Mouse (Mus musculus) lung, adult 18-20 months (tissue): ENCODE results near the gene Cops7a.

Experiments used
- DNase-seq, 2 experiments: peaks; one replicate each; pipeline ENCODE4 v3.0.0; 2022; ENCODE audit warnings: mixed read lengths in 2 of 2

Gene Cops7a

GRCm38 (mm10) chr6:124965088-124965719 is at the start of gene Cops7a:
Gene Cops7a, minus strand, starts transcription at chr6:124965538.
- DNase-seq, result peak; percentile 95 to 97

GRCm38 (mm10) chr6:125009181-125010073 is 44.1 kb upstream of the Cops7a start:
- peak; percentile 81 to 87 for DNase-seq

GRCm38 (mm10) chr6:125009129-125009180 is 43.6 kb upstream of the Cops7a start, which contains the start of gene Zfp384:
Gene Zfp384, plus strand, starts transcription at chr6:125009145.
- DNase-seq, result no peak

- DNase-seq, result peak; percentile 99
Measured at GRCm38 (mm10) chr6:125008586-125009128, 43.3 kb upstream of the Cops7a start.

- DNase-seq, result no peak
Measured at GRCm38 (mm10) chr6:125008060-125008459, 42.7 kb upstream of the Cops7a start.

GRCm38 (mm10) chr6:125005086-125005485 is 39.7 kb upstream of the Cops7a start:
- DNase-seq, result no peak

GRCm38 (mm10) chr6:125003706-125004105 is 38.4 kb upstream of the Cops7a start:
- no peak for DNase-seq

- no peak for DNase-seq
Measured at GRCm38 (mm10) chr6:124999546-124999945, 34.2 kb upstream of the Cops7a start.

GRCm38 (mm10) chr6:124999091-124999490 is 33.8 kb upstream of the Cops7a start:
- no peak for DNase-seq

- no peak for DNase-seq
Measured at GRCm38 (mm10) chr6:124998066-124998465, 32.7 kb upstream of the Cops7a start.

- peak; percentile 68 for DNase-seq
Measured at GRCm38 (mm10) chr6:124996551-124997501, 31.5 kb upstream of the Cops7a start, which contains the start of gene Pianp. Gene Pianp, plus strand, starts transcription at chr6:124996694.

GRCm38 (mm10) chr6:124995831-124996403 is 30.6 kb upstream of the Cops7a start:
- no peak for DNase-seq

GRCm38 (mm10) chr6:124995246-124995645 is 29.9 kb upstream of the Cops7a start:
- no peak for DNase-seq

GRCm38 (mm10) chr6:124993876-124994275 is 28.5 kb upstream of the Cops7a start:
- DNase-seq, result no peak

GRCm38 (mm10) chr6:124993365-124993764 is 28.0 kb upstream of the Cops7a start:
- peak in 1 of 2 experiments; percentile 13 for DNase-seq

GRCm38 (mm10) chr6:124992241-124992640 is 26.9 kb upstream of the Cops7a start:
- DNase-seq, result no peak

GRCm38 (mm10) chr6:124967766-124968165 is 2.4 kb upstream of the Cops7a start:
- peak; percentile 25 to 48 for DNase-seq

GRCm38 (mm10) chr6:124966466-124967118 is 1.3 kb upstream of the Cops7a start:
- DNase-seq, result no peak

- DNase-seq, result no peak
Measured at GRCm38 (mm10) chr6:124965747-124966146, 409 bp upstream of the Cops7a start.

- DNase-seq, result no peak
Measured at GRCm38 (mm10) chr6:124964638-124965037, 700 bp downstream of the Cops7a start.

GRCm38 (mm10) chr6:124961021-124961420 is 4.3 kb downstream of the Cops7a start:
- no peak for DNase-seq

- DNase-seq, result no peak
Measured at GRCm38 (mm10) chr6:124959960-124960359, 5.4 kb downstream of the Cops7a start.
